Mouse (Mus musculus): Measurements from ENCODE around the gene Apol6. TPM values are rescaled to one million over a fixed set of nuclear protein-coding genes. Genes with fewer than 3 reads are reported as not detected.
A peak's percentile ranks its signal among the peaks of the same experiment; 100 is the strongest.

The Apol6 gene
- total and polyA plus RNA-seq, 3 experiments, result 11.8 to 28.0 (median 17.5) TPM

DNA sequence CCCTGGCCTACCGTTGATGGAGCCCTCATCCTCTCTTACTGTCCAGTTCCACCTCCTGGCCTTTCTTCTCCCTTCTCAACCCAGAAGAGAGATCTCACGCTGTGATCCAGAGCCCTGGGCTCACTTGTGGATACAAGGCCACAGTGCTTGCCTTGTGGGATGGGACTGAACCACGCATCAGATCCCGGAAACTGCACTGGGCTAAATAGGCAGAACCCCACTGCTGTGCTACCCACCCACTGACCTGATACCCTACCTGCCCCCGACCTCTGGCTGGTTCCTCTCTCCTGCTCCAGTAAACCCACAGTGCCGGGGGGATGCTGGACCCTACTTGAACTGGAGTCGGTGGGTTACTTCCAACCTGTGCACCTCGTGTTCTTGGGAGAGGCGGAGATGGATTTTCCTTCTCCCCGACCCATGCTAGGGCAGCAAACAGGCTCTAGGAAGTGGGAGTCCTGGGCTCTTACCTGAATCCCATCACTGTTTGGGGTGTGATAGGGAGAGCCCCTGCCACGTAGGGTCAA, 26.3 kb downstream of the Apol6 start:
- no peak for DNase-seq

DNA sequence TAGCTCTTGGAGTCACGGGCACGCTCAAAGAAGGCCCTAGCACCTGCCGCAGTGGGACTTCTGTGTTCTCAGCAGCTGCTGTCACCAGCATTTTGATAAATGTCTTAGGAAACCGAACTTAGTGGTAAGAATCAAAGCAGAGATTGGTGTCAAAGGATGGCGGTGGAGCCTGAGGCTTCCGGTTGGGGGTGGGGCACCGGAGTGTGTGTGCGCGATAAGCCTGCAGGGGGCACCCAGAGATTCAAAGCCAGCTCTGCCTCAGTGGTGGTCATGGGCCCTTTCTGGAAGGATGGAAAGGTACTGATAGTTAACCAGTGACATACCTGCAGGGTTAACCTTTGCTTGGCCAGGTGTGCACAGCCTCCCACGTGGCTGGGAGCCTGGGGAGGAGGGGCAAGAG, 27.0 kb downstream of the Apol6 start:
- DNase-seq, result no peak

- no peak for DNase-seq
Observed at GRCm38 (mm10) chr15:77072556-77073163, 28.1 kb downstream of the Apol6 start.

DNA sequence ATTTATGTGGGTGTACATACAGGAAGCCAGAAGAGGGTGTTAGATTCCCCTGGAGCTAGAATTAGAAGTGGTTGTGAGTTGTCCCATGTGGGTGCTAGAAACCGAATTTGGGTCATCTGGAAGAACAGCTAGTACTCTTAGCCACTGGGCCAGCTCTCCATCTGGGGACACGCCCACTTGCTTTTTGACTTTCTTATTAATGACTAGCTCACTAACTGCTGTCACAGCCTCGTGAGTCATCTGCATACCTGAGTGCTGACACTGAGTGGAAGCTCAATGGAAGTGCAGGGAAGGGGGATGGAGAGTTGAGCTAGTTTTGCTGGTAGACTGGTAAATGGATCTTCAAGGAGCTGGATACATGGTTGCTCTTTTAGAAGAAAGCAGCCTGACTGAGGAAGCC, 32.0 kb downstream of the Apol6 start:
- peak; percentile 66 for DNase-seq

- no peak for DNase-seq
Observed at GRCm38 (mm10) chr15:77077906-77078305, 33.4 kb downstream of the Apol6 start.

DNA sequence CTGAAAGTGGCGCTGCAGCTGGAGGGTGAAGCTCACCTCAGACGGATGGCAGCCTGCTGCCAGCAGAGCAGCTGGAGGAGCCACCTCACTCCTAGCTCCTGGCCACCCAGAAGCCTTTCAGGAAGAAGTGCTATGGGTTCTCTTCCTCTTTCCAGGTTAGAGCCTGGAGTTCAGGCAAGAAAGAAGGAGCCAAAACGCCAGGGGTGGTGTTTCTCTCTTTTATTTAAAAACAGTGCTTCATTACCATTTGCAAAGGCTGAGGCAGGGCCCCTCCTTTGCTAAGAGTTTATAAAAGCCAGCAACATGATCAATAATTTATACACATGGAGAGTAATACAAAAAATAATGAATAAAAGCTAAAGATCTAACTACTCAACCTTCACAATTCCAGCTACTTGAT, 34.3 kb downstream of the Apol6 start:
- no peak for DNase-seq

GRCm38 (mm10) chr15:77079256-77079822, 34.8 kb downstream of the Apol6 start:
- no peak for DNase-seq

- DNase-seq, result peak; percentile 59
Observed at GRCm38 (mm10) chr15:77079890-77080361, 35.4 kb downstream of the Apol6 start.

DNA sequence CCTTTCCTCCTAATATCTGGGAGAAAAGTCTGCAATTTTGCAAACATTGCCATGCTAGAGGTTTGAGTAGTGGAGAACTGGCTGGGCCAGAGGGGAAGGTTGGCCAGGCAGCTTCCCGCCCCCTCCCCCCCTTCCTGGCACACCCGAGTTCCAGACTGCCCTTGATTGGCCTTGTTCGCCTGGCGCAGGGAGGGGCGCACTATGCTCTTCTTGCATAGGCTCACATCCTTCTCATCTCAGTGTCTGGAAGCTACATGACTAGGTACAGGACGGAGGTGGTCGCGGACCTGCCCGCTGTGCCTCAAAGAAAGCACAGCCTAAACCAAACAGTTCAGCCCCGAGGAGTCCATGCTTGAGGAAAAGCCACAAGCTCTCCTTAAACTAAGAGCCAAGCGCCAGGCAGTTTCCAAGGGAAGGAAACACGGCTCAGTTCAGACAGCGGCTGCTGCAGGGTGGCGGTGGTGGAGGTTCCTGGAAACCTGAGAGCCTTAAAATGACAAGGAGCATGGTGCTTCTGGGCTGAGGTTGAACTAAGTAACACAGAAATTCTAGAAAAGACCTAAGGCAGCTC, 36.2 kb downstream of the Apol6 start:
- DNase-seq, result peak; percentile 57

- peak; percentile 84 for DNase-seq
Observed at GRCm38 (mm10) chr15:77081454-77081853, 36.9 kb downstream of the Apol6 start.

DNA sequence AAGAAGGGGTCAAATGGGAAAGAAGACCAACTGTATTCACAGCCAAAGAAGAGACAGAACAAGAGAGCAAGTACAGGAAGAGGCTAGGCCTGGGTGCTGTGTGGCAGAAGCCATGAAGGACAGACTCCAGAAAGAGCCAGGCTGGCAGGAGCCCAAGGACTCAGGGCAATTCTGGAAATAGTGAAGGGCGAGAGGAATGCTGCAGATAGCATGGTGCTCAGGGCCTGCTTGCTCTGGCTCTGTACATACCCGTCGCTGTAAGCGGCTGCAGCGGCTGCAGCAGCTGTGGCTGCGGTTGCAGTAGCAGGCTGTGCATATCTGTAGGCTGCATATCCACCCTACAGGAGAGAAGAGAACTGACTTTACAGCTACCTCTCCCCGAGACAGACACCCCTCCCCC, 41.3 kb downstream of the Apol6 start:
- peak; percentile 92 for DNase-seq

GRCm38 (mm10) chr15:77086488-77086887, 42.0 kb downstream of the Apol6 start:
- no peak for DNase-seq

DNA sequence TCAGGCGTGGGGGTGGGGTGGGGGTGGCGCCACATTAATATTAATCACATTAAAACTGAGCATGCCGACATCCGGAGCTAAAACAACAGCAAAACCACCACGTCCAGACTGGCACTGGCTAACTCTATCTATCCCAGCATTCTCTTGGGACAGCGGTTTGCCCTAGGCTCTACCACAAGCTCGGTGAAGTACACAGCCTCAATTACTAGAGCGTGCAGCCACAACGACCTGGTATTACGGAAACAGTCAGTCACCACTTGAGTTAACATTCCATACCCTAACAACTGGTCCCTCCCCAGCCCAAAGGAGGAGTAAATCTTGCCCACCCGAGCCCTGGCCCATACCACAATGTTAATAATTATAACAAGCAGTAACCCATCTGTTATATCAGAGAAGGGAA, 44.7 kb downstream of the Apol6 start:
- no peak for DNase-seq

GRCm38 (mm10) chr15:77090531-77090930, 46.0 kb downstream of the Apol6 start:
- DNase-seq, result no peak

GRCm38 (mm10) chr15:77091394-77091793, 46.9 kb downstream of the Apol6 start:
- no peak for DNase-seq

DNA sequence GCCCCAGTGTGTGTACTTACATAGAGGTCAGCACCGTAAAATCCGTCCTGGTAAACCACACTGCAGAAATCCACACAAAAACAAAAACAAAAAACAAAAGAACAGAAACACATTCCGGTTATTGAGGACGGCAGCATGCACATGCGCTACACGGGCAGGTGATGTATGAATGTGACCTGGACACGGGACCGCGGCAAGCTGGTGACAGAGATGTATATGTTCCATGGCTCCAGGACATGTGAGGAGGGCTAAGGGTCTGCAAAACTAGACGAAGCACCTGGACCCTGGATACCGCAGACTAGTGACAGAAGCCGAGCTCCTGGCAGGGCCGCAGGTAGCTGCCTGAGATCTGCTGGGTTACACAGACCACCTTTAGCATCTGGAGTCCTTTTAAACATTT, 49.9 kb downstream of the Apol6 start:
- DNase-seq, result no peak

GRCm38 (mm10) chr15:77095216-77095615, 50.7 kb downstream of the Apol6 start:
- peak; percentile 85 for DNase-seq

DNA sequence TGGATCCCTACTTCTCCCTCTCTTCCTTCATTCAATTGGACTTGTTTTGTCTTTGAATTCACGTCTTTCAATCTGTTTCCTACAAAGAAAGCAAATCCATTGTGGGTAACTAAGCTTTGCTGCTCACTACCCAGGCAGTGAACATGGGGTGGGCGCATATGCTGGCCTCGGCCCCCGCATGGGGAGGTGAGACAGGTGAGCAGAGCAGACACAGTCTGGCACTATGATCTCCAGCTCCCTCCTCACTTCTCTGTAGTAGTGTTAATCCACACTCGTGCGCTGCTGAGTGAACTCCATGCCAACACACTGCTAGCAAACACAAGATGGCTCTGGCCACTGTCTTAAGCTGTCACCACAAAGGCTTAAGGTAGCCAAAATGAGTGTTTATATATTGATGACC, 52.8 kb downstream of the Apol6 start:
- DNase-seq, result no peak

GRCm38 (mm10) chr15:77099756-77100155, 55.2 kb downstream of the Apol6 start:
- DNase-seq, result no peak

- no peak for DNase-seq
Observed at GRCm38 (mm10) chr15:77102685-77103084, 58.2 kb downstream of the Apol6 start.

GRCm38 (mm10) chr15:77104349-77105158, 60.0 kb downstream of the Apol6 start:
- DNase-seq, result peak; percentile 49

DNA sequence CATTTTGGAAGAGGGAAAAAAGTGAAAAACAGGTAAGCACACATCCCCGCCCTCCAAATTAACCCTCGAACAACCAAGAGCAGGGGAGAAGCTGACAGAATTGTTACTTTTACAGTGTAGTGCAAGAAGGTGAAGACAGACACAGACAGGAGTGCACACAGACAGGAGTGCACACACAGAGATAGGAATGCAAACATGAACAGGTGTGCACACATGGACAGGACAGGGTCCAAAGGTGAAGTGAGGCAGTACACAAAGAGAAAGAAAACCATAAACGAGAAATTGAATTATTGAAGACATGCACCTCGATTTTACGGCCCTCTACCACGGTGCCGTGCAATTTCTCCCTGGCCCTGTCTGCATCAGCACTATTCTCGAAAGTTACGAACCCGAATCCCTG, 60.7 kb downstream of the Apol6 start:
- no peak for DNase-seq
